Mouse (Mus musculus) CD4-positive, CD25-positive, alpha-beta regulatory T cell, adult 4 months (primary cell): Measurements from ENCODE around the gene Kifc5b. TPM values are rescaled to one million over a fixed set of nuclear protein-coding genes. Genes with fewer than 3 reads are reported as not detected.
A peak's percentile ranks its signal among the peaks of the same experiment; 100 is the strongest.

Experiments used
- ATAC-seq: one replicate; pipeline ENCODE4 v1.8.0; 2017
- polyA plus RNA-seq, 2 experiments: library from polyadenylated mRNA; unstranded; fragments of 100-300 nt; shearing (Covaris generic); gene quantifications; one replicate each; pipeline ENCODE4 v1.2.1; 2017

Kifc5b gene
- polyA plus RNA-seq, 2 experiments from 2014 or later, result 1.4 to 3.3 TPM

DNA sequence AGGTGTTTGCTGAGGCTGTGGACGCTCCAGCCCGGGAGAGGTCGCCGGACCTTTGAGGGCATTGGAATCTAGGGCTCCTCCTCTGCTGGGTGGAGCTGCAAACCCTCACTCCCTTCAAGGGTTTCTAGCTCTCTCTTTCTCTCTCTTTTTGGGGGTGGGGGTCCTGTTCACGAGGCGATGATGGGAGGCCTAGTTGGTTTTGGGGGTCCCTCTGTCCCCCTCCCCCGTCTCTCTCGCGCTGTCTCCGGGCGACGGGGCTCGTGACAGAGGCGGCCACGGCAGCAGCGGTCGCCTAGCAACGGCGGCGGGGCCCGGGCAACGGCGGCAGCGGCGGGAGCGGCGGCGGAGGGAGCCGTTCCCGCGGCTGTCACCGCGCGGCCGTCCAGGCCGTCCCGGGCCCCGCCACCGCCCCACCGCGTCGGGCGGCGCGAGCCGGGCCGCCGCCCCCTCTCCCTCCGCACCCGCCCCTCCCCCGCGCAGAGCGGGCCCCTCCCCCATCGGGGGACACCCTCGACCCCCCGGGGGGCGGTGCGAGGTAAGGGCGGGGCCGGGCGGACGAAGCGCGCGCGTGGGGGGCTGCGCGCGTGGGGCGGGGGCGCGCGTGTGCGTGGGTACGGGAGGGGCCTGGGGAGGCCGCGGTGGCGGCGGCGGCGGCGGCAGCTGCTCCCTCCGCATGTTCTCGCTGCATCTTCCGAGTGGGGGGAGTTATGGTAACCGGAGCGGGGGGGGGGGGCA, 31.6 kb downstream of the Kifc5b start:
- peak; percentile 37 for ATAC-seq

DNA sequence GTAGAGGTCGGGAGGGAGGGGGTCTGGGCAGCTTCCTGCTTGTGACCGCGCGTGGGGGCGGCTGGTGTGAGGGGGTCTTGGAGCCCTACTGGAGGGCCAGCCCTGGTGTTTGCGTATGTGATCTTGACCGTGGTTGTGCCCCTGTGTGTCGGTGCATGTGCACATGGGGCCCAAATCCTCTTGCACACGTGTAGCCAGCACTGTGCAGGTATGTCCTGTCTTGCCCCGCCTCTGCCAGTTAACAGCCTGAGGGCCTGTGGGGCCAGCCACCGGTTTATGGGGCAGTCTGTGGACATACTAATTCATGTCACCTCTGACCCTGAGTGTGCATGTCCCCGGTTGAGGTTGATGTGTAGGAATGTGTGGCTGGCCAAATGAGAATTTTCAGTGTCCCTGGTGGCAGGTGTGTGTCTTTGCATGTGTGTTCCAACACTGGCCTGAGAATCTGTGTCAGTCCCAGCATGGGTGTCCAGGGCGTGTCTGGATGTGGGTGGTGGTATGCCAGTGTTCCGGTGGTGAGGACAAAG, 32.2 kb downstream of the Kifc5b start:
- ATAC-seq, result peak; percentile 55

DNA sequence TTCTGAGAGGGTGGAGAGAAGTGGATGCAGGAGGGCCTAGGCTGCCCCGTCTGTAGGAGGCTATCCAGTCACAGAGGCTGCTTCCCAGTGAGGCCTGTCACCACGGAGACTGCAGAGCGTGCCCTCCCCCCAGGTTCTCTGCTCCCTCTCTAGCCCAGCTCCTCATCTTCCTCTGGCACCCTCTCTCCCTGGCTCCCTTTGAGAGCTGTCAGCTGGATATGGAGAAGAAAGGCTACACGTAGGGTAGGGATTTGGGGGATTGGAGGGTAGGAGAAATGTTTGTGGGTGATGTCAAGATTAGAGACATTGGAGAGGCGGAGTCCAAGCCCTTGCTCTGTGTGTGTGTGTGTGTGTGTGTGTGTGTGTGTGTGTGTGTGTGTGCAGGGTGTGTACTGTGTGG, 33.0 kb downstream of the Kifc5b start:
- no peak for ATAC-seq

DNA sequence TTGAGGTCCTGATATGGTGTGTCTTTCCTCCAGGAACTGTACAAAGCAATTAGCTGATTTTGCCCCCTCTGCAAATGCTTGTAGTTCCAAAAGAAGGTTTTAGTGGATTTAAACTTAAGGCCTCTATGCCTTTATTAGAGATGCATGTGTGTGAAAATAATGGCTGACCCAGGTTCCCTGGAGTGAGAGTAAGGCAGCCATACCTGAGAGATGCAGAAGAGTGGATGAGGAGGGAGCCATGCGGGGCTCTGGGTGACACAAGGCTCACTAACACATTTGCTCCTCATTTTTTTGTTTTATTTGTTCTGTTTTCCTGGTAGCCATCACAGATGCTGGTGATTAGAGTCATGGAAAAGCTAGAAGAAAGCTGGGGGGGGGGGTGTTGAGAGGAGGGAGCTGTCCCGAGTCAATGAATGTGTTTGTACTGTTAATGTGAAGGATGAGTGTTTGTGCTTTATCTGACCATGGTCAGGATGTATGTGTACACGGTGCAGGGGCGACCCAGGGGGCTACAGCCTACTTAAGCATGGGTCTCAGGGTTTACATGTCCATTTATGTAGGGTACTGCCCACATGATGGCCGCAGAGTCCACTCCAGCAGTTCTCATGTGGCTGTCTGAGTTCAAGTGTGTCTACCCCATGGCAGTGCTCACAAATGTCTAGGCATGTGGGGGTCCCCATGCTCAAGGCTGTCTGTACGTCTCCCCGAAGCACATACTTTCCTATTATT, 33.8 kb downstream of the Kifc5b start:
- ATAC-seq, result no peak

DNA sequence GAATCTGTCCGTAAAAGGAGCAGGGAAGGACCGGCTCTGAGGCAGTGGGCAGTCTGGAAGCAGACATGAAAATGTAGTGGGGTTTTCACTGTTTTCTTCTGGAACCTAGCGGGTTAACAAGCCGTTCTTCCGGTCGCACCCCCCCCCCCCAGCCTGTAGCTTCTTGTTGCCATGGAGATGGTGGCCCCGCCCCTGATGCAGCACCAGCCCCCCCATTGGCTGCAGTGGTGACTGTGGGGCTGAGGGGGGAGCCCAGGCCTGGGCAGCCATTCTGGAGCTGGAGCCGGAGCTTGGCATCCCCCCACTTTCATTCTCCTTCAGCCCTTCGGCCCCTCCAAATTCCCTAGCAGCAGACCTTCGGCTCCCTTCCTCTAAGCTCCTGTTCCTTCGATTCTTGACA, 34.5 kb downstream of the Kifc5b start:
- peak; percentile 58 for ATAC-seq

DNA sequence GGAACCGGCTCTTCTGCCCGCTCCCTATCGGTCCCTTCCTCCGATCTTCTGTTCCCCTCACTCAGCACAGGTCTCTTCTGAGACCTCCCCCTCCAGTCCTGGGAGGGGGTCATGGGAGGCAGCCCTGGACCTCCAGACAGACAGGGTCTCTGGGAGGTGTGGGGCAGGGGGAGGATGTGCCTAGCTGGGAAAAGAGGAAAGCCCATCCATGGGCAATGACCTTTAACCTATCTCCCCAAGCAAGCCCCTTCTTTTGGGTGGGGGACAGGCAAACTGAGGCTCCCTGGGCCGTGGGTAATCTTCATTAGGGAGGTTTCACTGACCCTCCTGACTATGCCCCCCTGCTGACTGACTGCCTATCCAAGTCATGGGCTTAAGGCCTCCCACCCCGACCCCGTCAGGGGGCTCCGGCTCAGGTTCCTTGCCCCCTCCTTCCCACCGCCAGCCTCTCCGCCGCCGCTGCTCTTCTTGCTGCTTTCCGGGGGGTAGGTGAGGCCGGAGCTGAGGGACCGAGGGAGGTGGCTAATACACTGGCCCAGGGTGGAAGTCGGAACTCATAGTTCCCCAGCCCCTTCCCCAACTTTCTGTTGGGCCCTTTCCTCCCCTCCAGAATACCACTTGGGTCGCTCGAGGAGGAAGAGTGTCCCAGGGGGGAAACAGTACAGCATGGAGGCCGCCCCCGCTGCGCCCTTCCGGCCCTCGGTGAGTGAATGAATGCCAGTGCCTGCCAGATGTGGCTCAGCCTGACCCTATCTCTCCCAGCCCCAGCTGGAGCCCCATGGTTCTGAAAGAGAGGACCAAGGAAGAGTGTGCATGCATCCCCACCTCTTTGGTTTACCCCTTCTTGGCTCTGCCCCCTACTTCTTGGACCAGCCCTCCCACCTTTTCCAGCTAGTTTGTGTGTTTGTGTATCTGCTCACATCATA, 35.3 kb downstream of the Kifc5b start:
- no peak for ATAC-seq

DNA sequence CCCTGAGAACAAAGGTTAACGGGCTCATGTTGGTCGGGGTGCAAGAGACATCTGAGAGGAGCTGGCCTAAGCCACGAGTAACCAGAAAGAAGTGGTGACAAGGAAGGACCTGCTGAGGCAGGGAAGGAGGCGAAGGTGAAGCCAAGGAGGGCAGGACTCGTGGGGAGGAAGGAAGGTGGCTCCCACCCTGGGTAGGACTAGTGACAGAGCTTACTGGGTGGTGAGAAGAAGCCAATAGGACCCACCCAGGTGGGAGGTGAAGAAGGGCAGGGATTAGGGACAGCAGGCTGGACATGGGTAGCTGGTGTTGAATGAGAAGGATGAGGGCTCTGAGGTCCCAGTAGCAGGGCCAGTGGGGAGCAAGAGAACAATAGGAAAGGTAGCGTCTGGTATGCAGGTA, 36.3 kb downstream of the Kifc5b start:
- no peak for ATAC-seq

DNA sequence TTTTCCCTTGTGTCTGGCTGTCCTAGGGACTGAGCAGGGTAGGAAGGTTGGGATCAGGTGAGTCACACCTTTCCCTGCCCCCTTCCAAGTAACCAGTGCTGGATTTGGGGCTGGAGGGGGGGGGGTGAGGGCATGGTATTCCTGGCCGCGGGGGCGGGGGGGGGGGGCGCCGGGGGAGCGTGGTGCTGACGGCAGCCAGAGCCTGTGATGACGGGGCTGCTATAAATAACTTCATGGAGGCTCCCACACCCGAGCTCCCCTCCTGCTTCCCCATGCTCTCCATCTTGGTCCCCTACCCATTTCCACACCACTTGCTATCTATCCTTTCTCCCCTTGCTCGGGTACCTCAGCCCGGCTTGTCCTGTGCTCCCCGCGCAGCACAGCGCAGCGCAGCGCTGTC, 36.8 kb downstream of the Kifc5b start:
- no peak for ATAC-seq

DNA sequence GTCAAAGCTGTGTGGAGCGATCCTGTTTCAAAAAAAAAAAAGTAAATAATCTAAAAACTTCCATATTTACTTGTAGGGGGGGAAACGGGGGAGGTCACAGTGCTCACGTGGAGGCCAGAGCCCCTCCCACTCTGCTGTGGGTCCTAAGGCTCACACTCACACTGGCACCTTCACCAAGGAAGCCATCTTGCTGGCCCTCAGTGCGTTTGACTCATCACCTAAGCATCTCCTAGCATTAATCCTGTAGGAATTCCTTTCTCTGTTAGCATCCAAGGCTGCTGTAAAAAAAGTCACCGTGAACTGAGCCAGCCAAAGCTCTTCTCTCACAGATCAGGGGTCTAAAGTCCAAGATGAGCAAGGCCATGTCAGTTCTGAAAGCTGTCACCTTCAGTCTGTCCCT, 39.4 kb downstream of the Kifc5b start:
- ATAC-seq, result no peak

DNA sequence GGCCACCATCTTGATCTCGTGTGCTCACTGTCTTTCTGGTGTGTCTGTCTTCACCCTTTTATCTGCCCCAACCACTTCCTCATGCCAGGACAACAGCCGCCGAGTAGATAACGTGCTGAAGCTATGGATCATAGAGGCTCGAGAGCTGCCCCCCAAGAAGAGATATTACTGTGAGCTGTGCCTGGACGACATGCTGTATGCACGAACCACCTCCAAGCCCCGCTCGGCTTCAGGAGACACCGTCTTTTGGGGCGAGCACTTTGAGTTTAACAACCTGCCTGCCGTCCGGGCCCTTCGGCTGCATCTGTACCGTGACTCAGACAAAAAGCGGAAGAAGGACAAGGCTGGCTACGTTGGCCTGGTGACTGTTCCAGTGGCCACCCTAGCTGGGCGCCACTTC, 40.0 kb downstream of the Kifc5b start:
- ATAC-seq, result no peak

DNA sequence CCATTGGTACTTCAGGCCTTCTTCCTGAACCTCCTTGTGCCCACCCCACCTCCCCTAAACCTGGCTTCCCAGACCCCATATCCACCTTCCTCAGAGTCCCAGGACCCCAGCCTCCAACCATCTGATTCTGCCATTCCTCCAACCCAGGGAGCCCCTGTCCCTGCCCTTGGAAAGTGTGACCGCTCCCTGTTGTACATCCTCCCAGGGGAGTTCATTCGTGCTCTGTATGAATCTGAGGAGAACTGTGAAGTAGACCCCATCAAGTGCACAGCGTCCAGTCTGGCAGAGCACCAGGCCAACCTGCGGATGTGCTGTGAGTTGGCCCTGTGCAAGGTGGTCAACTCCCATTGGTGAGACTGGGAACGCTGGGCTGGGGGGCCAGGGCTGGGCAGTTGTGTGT, 41.0 kb downstream of the Kifc5b start:
- ATAC-seq, result no peak

DNA sequence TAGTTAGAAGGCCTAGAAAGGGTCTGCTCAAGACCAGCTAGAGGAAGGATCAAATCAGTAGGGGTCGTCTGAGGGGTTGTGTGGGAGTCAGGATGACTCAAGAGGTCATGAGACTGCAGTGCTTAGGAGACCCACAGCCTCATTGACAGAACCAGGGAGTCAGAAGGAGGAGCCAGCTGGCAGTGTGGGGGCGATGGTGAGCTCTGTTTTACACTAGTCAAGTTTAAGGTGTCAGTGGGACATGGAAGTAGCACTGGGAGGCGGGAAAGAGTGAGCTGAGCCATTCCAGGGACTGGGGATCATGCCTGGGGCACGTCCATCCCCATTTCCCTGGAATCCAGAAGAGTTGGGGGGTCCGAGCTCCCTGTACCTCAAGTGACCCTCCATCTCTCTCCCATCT, 42.0 kb downstream of the Kifc5b start:
- no peak for ATAC-seq

DNA sequence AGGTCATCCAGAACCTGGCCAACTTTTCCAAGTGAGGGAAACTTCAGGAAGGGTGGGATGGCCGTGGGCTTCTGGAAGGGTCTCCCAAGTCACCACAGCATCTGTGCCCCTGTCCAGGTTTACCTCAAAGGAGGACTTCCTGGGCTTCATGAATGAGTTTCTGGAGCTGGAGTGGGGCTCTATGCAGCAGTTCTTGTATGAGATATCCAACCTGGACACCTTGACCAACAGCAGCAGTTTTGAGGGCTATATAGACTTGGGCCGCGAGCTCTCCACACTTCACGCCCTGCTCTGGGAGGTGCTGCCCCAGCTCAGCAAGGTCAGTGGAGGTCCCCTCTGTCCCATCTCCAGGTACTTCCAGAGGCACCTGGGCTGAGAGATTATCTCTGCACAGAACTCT, 42.9 kb downstream of the Kifc5b start:
- ATAC-seq, result no peak

DNA sequence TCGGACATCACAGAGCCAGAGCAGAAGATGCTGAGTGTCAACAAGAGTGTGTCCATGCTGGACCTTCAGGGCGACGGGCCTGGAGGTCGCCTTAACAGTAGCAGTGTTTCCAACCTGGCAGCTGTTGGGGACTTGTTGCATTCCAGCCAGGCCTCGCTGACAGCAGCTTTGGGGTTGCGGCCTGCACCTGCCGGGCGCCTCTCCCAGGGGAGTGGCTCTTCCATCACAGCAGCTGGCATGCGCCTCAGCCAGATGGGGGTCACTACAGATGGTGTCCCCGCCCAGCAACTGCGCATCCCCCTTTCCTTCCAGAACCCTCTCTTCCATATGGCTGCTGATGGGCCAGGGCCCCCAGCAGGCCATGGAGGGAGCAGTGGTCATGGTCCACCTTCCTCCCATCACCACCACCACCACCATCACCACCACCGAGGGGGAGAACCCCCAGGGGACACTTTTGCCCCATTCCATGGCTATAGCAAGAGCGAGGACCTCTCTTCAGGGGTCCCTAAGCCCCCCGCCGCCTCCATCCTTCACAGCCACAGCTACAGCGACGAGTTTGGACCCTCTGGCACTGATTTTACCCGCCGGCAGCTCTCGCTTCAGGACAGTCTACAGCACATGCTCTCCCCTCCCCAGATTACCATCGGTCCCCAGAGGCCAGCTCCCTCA, 44.8 kb downstream of the Kifc5b start:
- ATAC-seq, result no peak

DNA sequence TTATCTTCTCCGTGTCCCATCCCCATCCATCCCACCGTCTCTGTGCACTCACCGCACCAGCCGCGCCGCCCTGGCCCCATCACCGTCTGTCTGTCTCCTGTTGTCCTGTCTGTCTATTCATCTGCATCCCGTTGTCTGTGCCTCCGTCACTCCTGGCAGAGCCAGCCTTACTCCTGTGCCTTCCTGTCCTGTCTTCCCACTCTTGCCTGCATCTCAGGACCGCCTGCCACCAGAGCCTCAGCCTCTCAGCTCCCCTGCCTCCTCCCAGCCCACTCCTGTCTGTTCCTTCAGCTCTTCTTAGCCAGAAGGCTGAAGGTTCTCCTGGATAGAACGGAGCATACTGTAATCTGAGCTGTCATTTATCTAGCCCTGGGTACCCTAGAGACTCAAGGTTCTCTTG, 50.1 kb downstream of the Kifc5b start:
- ATAC-seq, result no peak

DNA sequence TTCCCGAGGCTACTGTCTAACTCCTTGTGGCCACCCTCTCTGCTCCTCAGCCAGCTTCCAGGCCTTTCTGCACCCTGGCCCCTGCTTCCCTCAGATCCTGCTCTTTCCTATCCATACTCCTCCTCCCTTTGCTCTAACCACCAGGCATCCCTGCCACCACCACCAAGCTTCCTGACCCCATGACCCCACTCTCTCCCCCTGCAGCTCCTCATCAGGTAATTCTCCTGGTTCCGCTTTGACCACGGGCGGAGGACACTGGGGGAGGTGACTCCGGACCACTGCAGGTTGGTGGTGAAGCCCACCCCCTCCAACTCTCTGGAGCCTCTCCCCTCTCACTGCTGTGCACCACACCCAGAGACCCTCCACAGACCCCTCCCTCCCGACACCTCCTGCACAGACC, 50.6 kb downstream of the Kifc5b start:
- ATAC-seq, result no peak

DNA sequence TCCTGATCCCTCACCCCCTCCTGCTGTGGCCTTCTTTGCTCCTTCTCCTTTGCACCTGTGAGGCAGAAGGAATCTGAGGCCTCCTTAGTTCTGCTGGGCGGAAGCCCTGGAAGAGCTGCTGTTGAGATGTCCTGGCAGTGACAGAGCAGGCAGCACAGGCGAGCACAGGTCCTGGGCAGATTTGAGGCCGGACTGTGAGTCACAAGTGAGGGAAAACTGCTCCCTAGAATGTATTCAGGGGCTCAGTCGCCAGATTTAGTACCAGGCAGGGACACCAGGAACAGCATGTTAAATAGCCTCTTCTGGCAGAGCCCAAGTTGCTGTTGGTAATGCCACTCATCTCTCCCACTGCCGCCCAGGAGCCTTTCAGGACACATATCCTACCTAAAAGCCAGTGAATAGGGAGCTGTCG, 51.3 kb downstream of the Kifc5b start:
- ATAC-seq, result no peak

DNA sequence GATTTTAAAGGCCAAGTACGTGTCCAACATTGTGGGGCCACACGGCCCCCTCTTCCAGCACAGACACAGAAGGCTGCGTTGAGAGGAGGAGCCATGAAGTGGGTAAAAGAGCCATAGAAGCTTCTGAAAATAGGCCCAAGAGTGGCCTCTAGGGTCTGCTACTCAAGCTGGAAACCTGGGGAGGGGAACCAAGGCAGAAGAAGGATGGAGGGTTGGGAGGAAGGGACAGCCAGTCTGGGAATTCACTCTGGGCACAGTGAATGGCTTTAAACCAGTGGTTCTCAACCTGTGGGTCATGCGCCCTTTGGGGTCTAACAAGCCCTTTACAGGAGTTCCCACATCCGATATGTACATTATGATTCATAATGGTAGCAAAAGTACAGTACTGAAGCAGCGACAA, 52.4 kb downstream of the Kifc5b start:
- no peak for ATAC-seq

DNA sequence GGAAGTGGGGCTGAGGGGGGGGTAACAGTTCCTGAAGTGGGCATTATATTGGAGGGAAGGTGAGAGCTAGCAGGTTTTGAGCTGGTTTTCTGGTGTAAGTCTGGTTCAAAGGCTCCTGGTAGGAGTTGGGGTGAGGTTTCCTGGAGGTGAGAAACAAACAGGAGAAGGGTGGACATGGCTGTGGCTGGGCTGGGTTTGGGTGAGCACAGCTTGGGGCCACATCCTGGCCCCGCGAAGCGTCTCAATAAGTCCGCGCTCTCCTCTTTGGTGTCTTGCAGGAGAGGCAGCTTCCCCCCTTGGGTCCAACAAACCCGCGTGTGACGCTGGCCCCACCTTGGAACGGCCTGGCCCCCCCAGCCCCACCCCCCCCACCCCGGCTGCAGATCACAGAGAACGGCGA, 53.3 kb downstream of the Kifc5b start:
- no peak for ATAC-seq

DNA sequence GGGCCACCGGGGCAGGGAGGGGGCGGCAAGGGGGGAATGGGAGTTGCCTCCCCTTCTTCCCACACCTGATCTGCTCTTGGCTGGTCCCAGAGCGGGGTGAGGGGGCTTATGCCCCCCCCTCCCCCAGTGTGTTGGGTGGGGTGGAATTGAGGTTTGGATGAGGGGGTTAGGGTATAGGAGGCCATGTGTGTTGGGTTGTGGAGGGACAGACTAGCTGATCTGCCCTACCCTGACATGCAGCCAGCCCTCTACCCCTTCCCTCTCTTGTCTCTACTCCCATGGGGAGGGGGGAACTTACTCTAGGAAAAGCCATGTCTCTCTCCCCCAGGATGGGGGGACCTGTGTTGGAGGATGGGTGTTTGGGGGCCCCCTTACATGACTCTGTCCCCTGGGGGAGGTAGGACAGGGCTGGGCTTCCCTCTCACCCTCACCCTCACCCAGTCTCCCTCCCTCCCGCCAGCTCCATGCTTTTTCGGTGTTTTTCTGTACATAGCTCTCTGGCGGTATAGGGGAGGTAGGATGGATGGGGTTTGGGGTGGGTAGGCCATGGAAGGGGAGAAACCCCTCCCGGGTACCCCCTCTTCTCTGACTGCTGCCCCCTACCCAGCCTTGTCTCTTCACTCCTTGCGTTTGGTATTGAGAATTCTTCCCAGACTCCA, 54.5 kb downstream of the Kifc5b start:
- no peak for ATAC-seq

DNA sequence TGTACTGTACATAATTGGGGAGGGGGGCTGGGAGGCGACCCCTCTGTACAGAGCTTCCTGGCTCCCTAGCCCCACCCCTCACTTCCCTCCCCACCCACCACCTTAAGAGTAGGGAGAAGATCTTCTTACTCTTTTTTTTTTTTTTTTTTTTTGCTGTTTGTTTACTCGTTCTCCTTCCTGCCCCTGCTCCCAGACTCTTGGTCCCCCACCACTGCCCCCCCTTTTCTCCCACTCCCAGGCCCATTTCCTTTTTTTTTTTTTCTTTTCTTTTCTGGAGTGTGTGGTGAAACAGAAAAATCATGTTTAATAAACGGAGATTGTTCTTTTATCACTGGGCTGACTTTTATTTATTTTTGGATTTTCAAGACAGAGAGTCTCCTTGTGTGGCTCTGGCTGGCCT, 55.2 kb downstream of the Kifc5b start:
- ATAC-seq, result no peak
